Mouse (Mus musculus) right cerebral cortex, adult 18-20 months (tissue): ENCODE measurements around the gene Cish.
"Not testable (repeated sequence)": the region's sequence is repeated elsewhere in the genome, so short reads cannot be mapped to it uniquely, and the experiment has no call there.

Experiments
- DNase-seq: peaks from one replicate; pipeline ENCODE4 v3.0.0; 2022; ENCODE audit warnings: mixed read lengths

The Cish gene

DNA sequence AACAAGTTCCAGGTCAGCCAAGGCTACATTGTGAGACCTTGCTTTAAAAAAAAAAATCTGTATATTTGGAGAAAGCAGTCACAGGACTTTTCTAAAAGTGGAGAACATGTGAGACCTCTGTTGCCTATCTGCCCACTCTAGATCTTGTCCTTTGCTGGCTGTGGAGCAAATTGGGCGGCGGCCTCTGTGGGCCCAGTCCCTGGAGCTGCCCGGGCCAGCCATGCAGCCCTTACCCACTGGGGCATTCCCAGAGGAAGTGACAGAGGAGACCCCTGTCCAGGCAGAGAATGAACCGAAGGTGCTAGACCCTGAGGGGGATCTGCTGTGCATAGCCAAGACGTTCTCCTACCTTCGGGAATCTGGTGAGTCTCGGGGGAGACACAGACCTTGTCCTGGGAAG, 4.0 kb downstream of the Cish start:
- DNase-seq: no peak

DNA sequence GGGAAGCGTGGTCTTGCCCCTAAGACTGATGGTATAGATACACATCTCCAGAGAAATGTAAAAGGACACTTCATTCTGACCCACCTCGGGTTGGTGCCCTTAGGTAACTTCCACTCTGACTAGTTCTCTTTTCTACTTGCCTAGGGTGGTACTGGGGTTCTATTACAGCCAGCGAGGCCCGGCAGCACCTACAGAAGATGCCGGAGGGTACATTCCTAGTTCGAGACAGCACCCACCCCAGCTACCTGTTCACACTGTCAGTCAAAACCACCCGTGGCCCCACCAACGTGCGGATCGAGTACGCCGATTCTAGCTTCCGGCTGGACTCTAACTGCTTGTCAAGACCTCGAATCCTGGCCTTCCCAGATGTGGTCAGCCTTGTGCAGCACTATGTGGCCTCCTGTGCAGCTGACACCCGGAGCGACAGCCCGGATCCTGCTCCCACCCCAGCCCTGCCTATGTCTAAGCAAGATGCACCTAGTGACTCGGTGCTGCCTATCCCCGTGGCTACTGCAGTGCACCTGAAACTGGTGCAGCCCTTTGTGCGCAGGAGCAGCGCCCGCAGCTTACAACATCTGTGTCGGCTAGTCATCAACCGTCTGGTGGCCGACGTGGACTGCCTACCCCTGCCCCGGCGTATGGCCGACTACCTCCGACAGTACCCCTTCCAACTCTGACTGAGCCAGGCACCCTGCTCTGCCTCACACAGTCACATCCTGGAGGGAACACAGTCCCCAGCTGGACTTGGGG, 4.6 kb downstream of the Cish start:
- DNase-seq: no peak

DNA sequence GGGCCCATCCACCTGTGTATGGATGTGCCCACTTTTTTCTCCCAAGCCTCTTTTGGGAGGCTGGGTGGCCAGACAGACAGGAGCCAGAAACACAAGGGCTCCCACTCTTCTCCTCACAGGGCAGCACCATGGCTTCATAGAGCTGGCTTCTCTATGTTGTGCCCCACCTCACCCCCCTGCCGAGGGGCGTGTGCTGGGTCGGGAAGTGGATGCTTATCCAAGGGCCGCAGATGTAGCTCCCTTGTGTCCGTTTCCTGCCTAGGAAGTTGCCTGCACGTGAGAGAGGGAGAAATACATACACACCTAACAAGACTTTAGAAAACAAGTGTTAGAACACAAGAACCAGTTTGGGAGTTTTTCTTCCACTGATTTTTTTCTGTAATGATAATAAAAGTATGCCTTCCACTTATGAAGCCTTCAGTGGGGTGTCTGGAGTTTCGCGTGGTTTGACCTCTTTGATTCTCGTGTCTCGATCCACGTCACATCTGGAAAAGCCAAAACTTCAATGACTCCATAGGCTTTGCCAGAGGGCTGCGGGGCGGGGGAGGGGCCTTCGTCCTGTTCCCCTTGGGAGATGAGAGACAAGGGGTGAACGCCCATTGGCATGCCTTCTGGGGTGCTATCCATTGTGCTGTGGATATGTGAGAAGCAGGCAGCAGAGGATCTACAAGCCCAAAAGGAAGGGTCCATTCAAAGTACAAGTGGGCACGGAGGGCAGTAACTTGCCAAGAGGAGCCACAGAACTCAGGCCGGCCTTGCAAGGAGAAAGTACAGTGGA, 5.9 kb downstream of the Cish start:
- DNase-seq: no peak

DNA sequence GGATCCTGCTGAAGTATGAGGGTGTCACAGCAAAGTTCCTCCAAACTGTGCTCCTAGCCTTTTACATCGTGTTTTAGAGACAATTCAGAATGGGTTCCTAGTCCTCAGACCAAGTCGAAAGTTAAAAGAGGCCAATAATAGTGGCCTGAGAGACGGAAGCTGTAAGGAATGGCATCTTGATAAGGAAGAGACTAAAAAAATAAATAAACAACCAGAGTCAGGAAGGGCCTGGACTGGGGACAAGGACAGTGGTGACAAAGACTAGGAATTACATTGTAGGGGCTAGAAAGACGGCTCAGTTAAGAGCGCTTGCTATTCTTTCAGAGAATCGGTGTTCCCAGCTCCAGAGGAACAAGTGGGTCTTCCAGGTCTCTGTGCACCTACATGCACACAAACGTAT, 6.8 kb downstream of the Cish start:
- DNase-seq: no peak

DNA sequence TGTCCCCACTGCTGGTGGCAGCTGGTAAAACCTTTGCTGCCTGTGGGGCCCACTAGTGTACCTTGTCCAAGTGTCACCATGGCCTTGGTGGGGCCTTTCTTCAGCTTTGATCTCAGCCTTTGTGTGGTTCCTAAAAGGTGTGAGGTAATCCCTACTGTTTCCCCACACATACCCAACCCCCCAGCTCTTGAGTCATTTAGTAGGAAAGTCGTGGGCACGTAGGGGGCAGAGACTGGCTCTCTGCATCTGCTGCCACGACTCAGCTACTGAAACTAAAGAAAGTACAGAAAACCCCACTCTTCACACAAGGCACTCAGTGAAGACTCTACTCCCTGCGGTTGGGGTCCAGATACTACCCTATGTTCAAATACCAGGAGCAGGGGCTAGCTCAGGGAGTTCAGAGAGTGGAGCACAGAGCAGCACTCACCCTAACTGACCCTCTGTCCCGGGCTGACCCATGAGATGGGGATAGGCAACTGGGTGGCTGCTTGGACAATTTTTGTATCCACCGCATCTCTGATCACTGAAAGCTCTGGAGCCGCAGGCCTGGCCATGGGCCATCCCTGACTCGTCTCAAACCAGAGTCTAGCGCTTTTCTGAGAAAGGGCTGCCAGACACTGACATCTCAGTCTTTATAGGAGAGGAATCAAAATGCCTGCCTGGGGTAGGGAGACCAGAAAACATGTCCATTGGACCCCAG, 7.4 kb downstream of the Cish start:
- no peak for DNase-seq

DNA sequence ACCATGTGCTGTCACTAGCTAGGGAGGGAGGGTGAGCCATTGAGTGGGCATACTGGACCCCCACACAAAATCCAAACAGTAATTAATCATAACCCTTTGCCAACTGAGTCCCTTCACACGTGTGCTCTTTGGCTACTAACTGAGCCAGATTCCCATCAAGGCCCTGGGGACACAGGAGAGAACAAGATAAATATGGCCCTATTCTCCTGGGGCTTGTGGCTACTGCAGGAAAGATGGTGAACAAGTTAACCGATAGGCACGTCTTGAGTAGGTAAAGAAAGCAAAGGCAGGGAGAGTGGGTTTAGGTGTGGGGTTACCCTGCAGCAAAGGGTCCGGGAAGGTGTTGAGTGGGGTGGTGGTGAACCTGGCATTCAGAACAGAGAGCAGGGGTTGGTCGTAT, 8.1 kb downstream of the Cish start:
- DNase-seq: no peak

DNA sequence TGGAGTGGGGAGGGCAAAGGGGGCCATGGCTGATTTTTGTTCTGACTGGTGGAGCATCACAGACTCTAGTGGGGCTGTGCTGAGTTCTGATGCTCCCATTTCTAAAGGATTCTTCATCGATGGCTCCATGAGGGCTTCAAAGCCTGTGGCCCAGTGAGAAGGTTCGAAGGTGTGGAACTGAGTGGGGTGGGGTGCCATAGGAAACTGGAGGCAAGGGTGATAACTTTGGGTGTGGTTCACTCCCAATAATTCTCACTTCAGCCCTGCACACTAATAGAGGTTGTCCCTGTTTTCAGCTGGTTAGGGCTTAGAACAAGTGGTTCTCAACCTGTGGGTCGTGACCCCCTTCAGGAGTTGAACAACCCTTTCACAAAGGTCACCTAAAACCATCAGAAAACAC, 8.6 kb downstream of the Cish start:
- DNase-seq: no peak

DNA sequence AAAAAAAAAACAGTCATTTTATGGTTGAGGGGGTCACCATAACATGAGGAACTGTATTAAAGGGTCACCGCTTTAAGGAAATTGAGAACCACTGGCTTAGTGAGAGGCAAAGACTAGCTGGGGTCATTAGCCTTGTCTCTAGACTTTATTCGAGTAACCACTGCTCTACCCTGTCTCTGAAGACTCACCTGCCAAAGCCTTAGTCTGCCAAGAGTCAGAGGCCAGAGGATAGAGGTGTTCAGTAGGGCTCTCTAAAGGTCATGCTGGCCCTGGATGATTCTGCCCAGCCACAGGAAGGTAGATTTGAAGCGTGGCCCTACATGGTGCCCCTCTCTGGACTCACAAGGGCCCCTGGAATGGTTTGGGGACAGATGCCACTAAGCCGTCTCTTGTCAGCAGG, 9.2 kb downstream of the Cish start:
- DNase-seq: no peak

DNA sequence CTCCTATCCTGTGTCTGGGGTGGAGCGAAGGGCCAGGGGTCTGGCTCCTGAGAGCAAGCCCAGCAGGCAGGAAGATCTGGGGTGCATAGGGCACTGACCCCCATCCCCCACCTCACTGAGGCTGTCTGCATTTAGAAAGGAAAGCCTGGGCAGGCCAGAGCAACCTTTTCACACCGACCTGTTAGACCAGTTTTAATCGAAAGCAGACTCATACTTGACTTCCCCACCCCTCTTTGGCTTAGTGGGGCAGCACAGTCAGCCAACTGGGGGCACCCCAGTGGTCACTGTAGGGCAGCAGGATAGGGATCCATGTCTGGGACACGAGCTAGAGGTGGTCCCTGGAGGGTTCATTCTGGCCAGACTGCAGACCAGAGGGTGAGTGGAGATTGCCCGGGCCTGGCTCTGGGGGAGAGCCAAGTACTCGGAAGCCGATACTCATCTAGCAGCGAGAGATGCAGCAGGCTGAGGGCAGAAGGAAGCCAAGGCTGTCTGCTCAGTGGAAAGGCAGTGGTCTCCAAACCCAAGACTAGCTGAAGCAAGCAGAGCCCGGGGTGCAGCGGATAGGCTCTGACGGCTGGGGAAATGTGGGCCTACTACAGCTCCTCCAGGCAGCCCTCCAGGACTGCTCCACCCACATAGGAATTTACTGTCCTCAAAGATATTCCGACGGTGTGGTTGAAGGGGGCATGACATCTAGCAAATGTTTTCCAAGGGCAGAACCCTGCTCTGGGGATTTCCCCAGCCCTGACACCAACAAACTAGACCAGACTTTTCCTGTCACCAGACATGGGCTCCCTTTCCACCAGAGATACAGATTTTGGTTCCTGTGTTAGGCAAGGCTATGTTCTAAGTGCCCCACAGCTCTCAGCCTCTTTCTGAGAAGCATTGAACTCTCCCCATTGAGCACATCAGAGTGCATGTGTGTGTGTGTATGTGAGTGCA, 10.0 kb downstream of the Cish start:
- no peak for DNase-seq

DNA sequence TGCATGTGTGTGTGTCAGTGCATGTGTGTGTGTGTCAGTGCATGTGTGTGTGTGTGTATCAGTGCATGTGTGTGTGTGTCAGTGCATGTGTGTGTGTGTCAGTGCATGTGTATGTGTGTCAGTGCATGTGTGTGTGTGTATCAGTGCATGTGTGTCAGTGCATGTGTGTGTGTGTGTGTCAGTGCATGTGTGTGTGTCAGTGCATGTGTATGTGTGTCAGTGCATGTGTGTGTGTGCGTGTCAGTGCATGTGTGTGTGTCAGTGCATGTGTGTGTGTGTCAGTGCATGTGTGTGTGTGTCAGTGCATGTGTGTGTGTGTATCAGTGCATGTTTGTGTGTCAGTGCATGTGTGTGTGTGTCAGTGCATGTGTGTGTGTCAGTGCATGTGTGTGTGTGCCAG, 10.8 kb downstream of the Cish start:
- not testable (repeated sequence) for DNase-seq

DNA sequence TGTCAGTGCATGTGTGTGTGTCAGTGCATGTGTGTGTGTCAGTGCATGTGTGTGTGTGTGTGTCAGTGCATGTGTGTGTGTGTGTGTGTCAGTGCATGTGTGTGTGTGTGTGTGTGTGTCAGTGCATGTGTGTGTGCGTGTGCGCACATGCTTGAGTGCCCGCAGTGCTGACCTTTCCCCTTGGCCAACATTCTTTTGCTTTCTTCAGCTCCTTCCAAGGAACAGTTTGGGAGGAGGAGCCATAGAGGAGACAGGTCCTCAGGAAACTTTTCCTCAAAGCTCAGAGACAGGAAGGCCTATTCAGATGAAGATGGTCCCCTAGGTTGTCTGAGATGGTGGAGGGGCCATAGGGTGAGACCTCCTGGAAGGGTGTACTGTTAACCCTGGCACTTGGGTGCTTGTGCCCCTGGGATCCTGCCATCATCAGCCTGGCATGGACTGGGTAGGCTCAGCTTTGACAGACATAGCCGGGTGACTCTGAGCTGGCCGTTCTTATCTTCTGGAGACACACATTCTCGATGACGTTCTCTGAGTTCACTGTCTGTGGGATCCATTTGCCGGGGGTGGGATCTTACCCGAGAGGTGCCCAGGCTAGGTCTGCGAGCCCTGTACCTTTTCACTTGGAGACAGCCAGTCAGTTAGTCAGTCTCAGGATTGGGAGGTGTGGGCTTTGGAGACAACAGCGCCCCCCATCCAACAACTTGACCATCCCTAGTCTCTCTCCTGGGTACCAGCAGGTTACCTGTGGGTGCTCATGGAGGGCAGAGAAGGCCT, 11.5 kb downstream of the Cish start:
- no peak for DNase-seq

DNA sequence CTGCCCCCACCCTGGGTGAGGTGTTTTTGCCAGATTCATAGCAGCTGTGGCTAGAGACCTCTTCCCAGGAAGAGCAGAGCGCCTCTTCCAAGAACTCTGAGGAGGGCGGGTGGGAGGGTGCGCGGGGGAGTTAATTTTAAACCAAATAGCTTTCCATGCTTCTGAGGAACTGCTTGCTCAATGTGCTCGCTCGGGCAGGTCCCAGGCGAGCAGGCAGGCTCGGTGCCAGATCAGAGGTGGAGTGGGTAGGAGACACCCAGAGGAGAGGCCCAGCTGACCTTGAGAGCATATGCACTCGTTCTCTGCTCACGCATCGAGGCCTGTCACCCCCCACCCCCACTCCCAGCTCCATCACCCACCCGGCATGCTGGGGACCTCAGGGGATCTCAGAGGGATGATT, 12.1 kb downstream of the Cish start:
- peak; percentile 67 for DNase-seq

DNA sequence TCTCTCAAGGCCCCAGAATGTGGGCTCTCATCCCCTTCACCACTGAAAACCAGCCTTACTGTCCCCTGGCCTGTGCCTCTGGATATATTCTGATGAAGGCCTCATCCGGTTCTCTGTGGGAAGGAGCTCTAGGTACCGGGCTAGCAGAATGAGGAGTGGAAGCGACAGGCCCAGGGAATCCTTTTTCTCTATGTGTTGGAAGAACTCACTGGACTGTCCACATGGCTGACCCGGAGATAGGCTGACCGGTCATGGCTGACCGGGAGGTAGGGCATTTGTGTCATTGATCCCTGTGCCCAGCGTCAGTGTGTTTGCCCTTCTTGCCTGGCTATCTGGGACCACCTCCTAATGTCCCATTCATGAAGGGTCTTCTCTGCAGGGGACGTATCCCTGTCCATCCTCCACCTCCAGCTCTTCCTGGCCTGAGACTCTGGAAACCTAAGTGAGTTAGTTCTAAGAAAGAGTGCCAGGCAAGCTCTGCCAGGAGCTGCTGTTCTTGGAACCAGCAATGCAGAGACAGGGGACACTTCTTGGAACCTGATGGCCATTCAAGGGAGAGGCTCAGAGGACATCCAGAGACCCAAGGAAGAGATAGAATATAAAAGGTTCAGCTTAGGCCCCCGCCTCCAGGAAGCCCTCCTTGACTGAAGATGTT, 12.6 kb downstream of the Cish start:
- no peak for DNase-seq

DNA sequence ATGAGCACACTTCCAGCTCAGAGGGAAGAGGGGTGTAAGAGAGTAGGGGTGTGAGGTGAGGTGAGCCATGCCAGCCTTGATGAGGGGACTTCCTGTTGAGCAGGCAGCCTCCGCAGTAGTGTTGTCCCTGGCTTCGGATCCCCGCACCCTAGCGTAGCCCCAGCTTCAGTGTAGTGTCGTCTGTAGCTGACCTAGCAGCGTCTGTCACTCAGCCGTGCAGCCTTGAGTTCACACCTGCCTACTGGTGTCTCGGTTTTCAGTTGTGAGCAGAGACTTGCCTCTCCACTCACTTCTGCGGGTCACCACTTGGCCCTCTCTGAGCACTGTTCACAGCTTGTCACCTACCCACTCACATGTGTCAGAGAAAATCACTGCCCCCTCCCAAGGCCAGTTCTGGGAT, 13.3 kb downstream of the Cish start:
- DNase-seq: no peak

DNA sequence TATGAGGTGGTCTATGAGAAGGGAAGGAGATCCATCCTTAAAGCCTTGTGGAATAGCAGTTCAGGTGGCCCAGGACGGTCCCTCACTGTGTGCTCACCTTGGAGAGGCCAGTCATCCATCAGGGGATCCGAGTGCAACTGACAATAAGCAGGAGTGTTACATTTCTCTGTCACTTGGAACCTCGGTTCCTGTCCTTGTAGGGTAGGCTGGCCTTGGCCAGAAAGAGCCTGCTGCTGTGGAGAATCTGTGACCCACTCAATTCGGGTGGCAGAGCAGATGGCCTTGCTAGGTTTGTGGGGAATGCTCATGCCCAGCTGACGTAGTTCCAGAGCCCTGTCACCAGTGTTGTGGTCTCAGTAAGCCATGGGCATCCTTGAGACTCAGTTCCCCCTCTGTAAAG, 13.8 kb downstream of the Cish start:
- no peak for DNase-seq

DNA sequence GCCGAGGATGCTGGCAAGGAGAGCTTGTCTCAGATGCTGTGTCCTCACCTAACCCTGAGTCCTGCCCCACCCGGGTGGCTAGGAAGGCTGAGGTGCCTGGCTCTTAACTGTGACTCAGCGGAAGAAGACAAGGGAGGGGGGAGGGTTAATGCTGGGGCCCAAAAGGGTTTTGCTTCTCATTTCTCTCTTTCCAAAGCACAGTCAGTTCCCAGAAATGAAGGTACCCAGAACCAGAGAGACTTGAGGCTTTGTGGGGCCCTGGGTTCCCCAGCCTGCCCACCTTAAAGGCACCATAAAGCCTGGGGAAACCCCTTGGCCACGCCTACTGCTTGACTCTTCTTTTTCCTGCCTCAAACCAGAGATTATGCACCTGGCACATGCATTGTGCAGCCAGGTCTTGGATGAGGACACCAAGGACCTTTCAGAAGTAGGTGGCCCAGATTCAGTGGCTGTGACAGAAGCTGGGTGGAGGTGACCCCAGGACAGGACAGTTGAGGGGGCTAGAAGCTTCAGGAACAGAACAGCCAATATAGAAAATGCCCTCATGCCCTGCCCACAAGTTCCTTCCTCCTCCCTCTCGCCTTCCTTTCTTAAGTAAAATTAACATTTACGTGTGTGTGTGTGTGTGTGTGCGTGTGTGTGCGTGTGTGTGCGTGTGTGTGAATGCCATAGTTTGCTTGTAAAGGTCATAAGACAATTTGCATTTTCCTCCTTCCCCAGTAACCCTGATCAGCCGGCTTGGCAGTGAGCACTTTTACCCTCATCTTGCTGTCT, 17.2 kb downstream of the Cish start:
- DNase-seq: no peak

DNA sequence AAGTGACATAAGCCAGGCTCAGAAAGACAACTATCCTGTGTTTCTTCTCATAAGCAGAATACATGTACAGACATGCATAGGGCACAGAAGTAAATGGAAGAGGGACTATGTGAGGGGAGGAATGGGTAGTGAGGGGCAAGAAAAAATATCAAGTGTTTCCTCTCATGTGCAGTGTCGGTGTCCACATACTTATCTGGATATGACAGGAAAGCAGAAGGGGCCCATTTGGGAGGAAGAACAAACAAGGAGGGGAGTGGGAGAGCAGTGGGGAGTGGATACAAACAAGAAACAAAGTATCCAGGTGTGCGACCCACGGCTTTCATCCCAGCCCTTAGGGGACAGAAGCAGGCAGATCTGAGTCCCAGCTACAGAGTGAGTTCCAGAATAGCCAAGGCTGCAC, 18.1 kb downstream of the Cish start:
- no peak for DNase-seq

DNA sequence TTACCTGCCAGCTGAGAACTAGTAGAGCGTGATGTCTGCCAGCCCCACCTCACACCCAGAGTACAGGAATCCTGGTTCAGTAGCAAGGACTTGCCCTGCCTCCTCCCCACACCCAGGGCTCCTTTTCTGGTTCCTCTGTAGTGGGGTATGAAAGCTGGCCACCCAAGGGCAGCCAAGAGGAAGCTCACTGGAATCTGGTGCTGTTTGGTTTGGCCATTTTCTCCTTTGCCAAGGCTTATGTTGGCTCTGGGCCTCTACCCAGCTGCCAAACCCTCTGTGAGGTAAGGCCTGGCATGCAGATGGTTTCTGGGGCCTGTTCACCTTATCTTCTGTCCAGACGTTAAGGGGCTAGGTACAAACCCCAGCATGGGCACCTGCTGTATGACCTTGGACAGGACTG, 20.0 kb downstream of the Cish start:
- DNase-seq: no peak

DNA sequence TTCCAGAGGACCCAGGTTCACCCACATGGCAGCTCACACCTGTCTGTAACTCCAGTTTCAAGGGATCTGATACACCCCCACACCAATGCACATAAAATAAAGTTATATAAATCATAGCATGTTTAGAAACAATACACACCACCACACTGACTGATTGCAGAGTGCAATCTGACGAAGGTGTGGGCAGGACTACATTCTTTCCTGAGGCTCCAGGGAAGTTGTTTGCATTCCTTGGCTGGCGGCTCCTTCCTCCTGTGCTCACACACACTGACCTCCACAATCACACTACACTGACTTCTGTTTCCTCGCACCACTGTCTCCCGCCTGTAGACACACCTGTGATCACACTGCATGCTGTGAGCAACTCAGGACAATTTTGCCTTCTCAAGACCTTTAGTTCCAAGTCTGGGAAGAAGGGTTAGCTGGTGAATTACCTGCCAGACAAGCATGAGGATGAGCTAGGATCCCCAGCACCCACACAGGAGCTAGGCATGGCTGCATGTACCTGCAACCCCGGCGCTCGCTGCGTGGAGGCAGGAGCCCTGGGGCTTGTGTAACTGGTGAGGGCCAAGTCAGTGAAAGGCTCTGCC, 26.7 kb downstream of the Cish start:
- no peak for DNase-seq

DNA sequence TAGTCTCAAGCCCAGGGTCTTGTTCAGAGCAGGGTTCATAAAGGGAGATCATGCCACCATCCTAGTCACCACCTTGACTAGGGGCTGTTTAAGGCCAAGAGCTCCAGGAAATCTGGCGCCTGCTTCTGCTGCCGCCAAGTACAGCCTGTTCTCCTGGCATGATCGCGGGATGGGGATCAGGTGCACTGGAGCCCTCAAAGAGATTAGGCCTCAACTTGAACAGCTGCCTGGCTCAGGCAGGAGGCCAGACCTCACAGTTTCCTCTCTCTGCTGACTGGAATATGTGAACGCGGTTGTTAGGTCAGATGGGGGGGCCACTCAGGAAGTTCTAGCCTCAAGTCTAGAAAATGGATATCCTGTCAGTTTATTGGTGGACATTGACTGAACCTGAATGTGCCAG, 27.7 kb downstream of the Cish start:
- DNase-seq: no peak
